Mouse (Mus musculus) neutrophil, adult 5-6 weeks (primary cell): ENCODE data around the gene Kalrn. TPM values are rescaled to one million over a fixed set of nuclear protein-coding genes. Genes with fewer than 3 reads are reported as not detected.

Experiments used
- ATAC-seq: fragments of 151-379, 151-347 bp; 2 replicates; pipeline ENCODE4 v1.8.0; 2017; ENCODE audit warnings: mild to moderate bottlenecking, moderate TSS enrichment; ENCODE audit not compliant: insufficient number of reproducible peaks, poor library complexity, low FRiP score, severe bottlenecking; ENCODE audit errors: extremely low read depth
- total RNA-seq: library from RNA; stranded (forward); fragments of 200-1000 nt; gene quantifications from 2 replicates; pipeline ENCODE4 v1.2.3, GENCODE M21; 2017

Kalrn gene
- 5.8 and 6.1 TPM in 2 replicates for total RNA-seq

GRCm38 (mm10) chr16:34573151-34573802 is at the start of gene Kalrn:
Kalrn (minus strand) TSS chr16:34573532.
- no peak for ATAC-seq

GRCm38 (mm10) chr16:34614021-34614420 is 40.7 kb upstream of the Kalrn start:
- no peak for ATAC-seq

- no peak for ATAC-seq
Observed at GRCm38 (mm10) chr16:34610137-34610536, 36.8 kb upstream of the Kalrn start.

- ATAC-seq = no peak
Observed at GRCm38 (mm10) chr16:34605679-34606078, 32.3 kb upstream of the Kalrn start.

GRCm38 (mm10) chr16:34603854-34604253 is 30.5 kb upstream of the Kalrn start:
- ATAC-seq = no peak

GRCm38 (mm10) chr16:34603076-34603475 is 29.7 kb upstream of the Kalrn start:
- no peak for ATAC-seq

GRCm38 (mm10) chr16:34601954-34602353 is 28.6 kb upstream of the Kalrn start:
- ATAC-seq = no peak

- no peak for ATAC-seq
Observed at GRCm38 (mm10) chr16:34595294-34595693, 22.0 kb upstream of the Kalrn start.

- no peak for ATAC-seq
Observed at GRCm38 (mm10) chr16:34594597-34595262, 21.4 kb upstream of the Kalrn start.

GRCm38 (mm10) chr16:34592696-34593095 is 19.4 kb upstream of the Kalrn start:
- no peak for ATAC-seq

GRCm38 (mm10) chr16:34591934-34592333 is 18.6 kb upstream of the Kalrn start:
- ATAC-seq = no peak

- ATAC-seq = no peak
Observed at GRCm38 (mm10) chr16:34579671-34580326, 6.5 kb upstream of the Kalrn start.

- ATAC-seq = no peak
Observed at GRCm38 (mm10) chr16:34573856-34574491, 642 bp upstream of the Kalrn start.

- ATAC-seq = no peak
Observed at GRCm38 (mm10) chr16:34572406-34573150, 754 bp downstream of the Kalrn start.

- ATAC-seq = no peak
Observed at GRCm38 (mm10) chr16:34571931-34572405, 1.4 kb downstream of the Kalrn start.

- no peak for ATAC-seq
Observed at GRCm38 (mm10) chr16:34569897-34570296, 3.4 kb downstream of the Kalrn start.

- no peak for ATAC-seq
Observed at GRCm38 (mm10) chr16:34568831-34569230, 4.5 kb downstream of the Kalrn start.

- no peak for ATAC-seq
Observed at GRCm38 (mm10) chr16:34563593-34564280, 9.6 kb downstream of the Kalrn start.
